Mouse (Mus musculus) spleen, adult 2 months (tissue): ENCODE results near the gene Bsn.

Experiments
- CTCF ChIP-seq: fragments of 200-500 bp; IDR thresholded peaks from 2 replicates; pipeline ENCODE4 v1.5.1; 2011; ENCODE audit warnings: mild to moderate bottlenecking, inconsistent platforms; ENCODE audit not compliant: insufficient read depth, insufficient read length, insufficient replicate concordance; ENCODE audit errors: extremely low read depth
- POLR2A ChIP-seq: fragments of 200-500 bp; IDR thresholded peaks from 2 replicates; pipeline ENCODE4 v1.6.1; 2011; ENCODE audit warnings: low read depth, low read length, inconsistent platforms

GRCm38 (mm10) chr9:108178391-108178790, 11.8 kb downstream of the Bsn start:
- TF ChIP-seq CTCF: no peak
- no peak for TF ChIP-seq POLR2A
